Mouse (Mus musculus): Measurements from ENCODE around the gene Sap30l. TPM values are rescaled to one million over a fixed set of nuclear protein-coding genes. Genes with fewer than 3 reads are reported as not detected.

Gene Sap30l
- total RNA-seq, 2 experiments from 2014 or later: 47.0 to 49.8 TPM

DNA sequence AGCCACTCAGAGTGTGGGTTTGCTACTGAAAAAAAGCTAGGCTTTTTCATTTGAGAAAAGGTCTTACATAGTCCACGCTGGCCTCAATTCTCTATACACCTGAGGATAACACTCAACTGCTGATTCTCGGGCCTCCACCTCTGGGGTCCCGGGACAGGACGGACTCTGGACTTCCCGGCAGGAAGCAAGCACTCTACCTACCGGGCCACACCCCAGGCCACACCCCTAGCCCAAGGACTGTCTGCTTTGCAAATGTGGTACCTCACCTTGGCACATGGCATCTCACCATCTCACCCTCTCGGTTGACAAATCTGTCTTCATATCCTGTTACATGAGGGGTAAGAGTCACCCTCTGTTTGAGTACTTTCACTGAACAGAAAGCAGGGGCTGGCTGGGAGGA, 48.9 kb downstream of the Sap30l start:
- no peak for DNase-seq (ENCODE audit: extremely low spot score in 1 of 2, low spot score in 2 of 2)
- intact Hi-C loops (cut with DNase I): no loop called here
- no peak overlapping the region for H3K27ac ChIP-seq
- H3K4me3 ChIP-seq: no peak overlapping the region
- no peak for TF ChIP-seq CTCF (IDR thresholded peaks at IDR 0.05)

DNA sequence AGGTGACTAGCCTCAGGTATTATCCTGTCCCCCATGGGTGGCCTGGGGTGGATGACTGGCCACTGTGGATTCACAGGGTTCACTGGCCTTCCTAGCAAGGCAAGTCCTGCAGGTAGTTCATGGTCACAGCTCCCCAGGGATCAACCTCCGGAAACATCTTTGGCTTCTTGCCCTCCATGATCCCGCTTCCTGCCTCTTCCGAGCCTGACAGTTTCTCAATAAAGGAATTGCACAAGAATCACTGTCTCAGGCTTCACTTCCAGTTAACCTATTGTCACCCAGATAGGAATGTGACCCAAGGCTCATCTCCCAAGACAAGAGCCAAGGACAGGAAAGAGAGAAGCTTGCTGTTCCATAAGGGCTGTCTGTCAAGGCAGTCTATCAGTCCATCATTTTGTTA, 49.5 kb downstream of the Sap30l start:
- intact Hi-C loops (cut with DNase I): no loop called here
- Histone ChIP-seq H3K4me3 (no peak overlapping the region), H3K27ac (no peak overlapping the region)
- no peak for TF ChIP-seq CTCF (IDR thresholded peaks at IDR 0.05)
- no peak for DNase-seq (ENCODE audit: extremely low spot score in 1 of 2, low spot score in 2 of 2)

DNA sequence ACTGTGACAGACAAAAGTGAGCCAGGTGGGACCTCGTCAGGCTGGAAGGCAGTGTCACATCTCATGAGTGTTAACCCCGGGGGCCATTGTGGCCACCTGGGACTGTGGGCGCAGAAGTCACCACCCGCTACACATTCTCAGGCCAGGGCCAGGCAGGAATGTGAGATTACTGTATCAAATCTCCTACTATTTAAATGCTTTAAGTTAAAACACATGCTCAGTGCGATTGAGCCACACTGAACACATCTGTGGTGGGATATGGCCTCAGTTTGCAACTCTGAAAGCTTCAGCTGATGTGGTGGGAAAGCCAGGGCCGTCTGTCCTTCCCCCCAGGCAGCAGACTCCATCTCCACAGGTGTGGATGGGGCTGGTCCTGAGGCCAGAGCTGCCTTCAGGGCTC, 52.1 kb downstream of the Sap30l start:
- TF ChIP-seq CTCF (IDR thresholded peaks at IDR 0.05): no peak
- intact Hi-C loops (cut with DNase I): no loop called here
- no peak for DNase-seq (ENCODE audit: extremely low spot score in 1 of 2, low spot score in 2 of 2)
- Histone ChIP-seq H3K27ac (no peak overlapping the region), H3K4me3 (no peak overlapping the region)

DNA sequence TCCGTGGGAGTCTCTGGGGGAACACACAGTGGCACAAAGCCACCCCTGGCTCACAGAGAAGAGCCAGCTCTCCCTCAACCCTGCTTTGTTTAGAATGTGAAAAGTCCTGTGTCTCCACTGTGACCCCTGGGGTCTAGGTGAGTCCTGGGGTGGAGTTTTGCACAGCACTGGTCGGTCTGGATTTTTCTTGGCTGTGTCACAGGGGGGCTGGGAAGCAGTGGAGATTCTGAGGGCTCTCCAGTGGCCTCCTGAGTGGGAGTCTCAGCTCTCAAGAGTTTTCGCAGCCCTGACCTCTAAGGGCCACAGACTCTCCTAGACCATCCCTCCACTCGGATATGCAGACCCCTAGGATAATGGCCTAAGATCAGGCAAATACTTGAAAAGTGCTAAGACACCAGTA, 56.3 kb downstream of the Sap30l start:
- no peak for TF ChIP-seq CTCF (IDR thresholded peaks at IDR 0.05)
- no peak for DNase-seq (ENCODE audit: extremely low spot score in 1 of 2, low spot score in 2 of 2)
- Histone ChIP-seq H3K27ac (no peak overlapping the region), H3K4me3 (no peak overlapping the region)
- intact Hi-C loops (cut with DNase I): no loop called here

Other genes starting within 250 kb of the Sap30l start
- 1 to 10 TPM; 5.9 to 7.4 TPM for gene Galnt10, start 156.2 kb upstream of the Sap30l start, total RNA-seq (2021)
- not detected for gene Hand1, start 31.2 kb downstream of the Sap30l start, total RNA-seq (2021)
- 10 to 100 TPM; 91.9 to 97.7 TPM for gene Larp1, start 207.4 kb downstream of the Sap30l start, total RNA-seq (2021)